Mouse (Mus musculus) midbrain, embryonic 14.5 days (tissue): ENCODE results near the gene Kyat1. TPM values are rescaled to one million over a fixed set of nuclear protein-coding genes. Genes with fewer than 3 reads are reported as not detected.

Source experiments
- ATAC-seq: fragments of 200-750 bp; cut with Nextera tagmentation; 2 replicates; pipeline ENCODE4 v1.8.0; 2017; ENCODE audit warnings: moderate number of reproducible peaks, moderate library complexity; ENCODE audit not compliant: low FRiP score, low TSS enrichment
- DNase-seq: peaks from one replicate; pipeline ENCODE4 v3.0.0-alpha.2; 2015
- H3K27ac ChIP-seq: fragments of 300-500 bp; sonication (generic); replicated peaks from 2 replicates; pipeline ENCODE4 v1.5.1; 2014; ENCODE audit warnings: mild to moderate bottlenecking, low read depth, low read length, moderate library complexity
- H3K27me3 ChIP-seq: fragments of 300-500 bp; sonication (generic); 2 replicates; pipeline ENCODE4 v1.6.1; 2014; ENCODE audit warnings: low read length, control low read depth, mixed read lengths; ENCODE audit not compliant: control insufficient read depth, insufficient read depth
- H3K36me3 ChIP-seq: fragments of 300-500 bp; sonication (generic); 2 replicates; pipeline ENCODE4 v1.6.1; 2014; ENCODE audit warnings: low read length, control low read depth; ENCODE audit not compliant: control insufficient read depth, insufficient read depth
- H3K4me1 ChIP-seq: fragments of 300-500 bp; sonication (generic); 2 replicates; pipeline ENCODE4 v1.6.1; 2014; ENCODE audit warnings: mild to moderate bottlenecking, antibody characterized with exemption, low read length, control low read depth; ENCODE audit not compliant: control insufficient read depth, insufficient read depth
- H3K4me2 ChIP-seq: fragments of 300-500 bp; sonication (generic); 2 replicates; pipeline ENCODE4 v1.6.1; 2014; ENCODE audit warnings: mild to moderate bottlenecking, low read length, moderate library complexity
- H3K4me3 ChIP-seq: fragments of 300-500 bp; sonication (generic); replicated peaks from 2 replicates; pipeline ENCODE4 v1.5.1; 2014; ENCODE audit warnings: low read depth, low read length
- H3K9ac ChIP-seq: fragments of 300-500 bp; sonication (generic); replicated peaks from 2 replicates; pipeline ENCODE4 v1.6.1; 2014; ENCODE audit warnings: mild to moderate bottlenecking, low read length, moderate library complexity
- H3K9me3 ChIP-seq: fragments of 300-500 bp; sonication (generic); 2 replicates; pipeline ENCODE4 v1.6.1; 2016; ENCODE audit warnings: low read length, control low read depth, mixed read lengths; ENCODE audit not compliant: control insufficient read depth
- WGBS: fragments of 180-500 bp; shearing (Covaris S2); extraction: QIAGEN DNeasy Blood & Tissue Kit; methylation state at CpG from one replicate; pipeline ENCODE4 v1.1.7; 2014; 5-methylcytosine and 5-hydroxymethylcytosine counted together
- polyA plus RNA-seq: library from polyadenylated mRNA; unstranded; fragments of >200 nt; fragmentation: Nextera tagmentation; extraction: Ambion mirVana; gene quantifications from 2 replicates; pipeline ENCODE4 v1.2.1, GENCODE M21; 2014

Gene Kyat1
- polyA plus RNA-seq, 1 experiment from 2014 or later, result 15.3 TPM

- Histone ChIP-seq H3K4me2 (no peak overlapping the region), H3K9me3 (no peaks in the 10 kb centered on the region), H3K36me3 (peaks cover 73% of the 10 kb centered on the region), H3K4me3 (no peak overlapping the region), H3K27ac (no peak overlapping the region), H3K27me3 (no peaks in the 10 kb centered on the region), H3K4me1 (peaks cover 1% of the 10 kb centered on the region; the same call in 1 of the 2 replicates), H3K9ac (no peak overlapping the region)
- DNase-seq, result no peak
- WGBS, result 83% methylated on average over 7 of the region's 7 CpGs
- ATAC-seq, result no peak
Measured at GRCm38 (mm10) chr2:30244595-30245178, 39.0 kb upstream of the Kyat1 start.

DNA sequence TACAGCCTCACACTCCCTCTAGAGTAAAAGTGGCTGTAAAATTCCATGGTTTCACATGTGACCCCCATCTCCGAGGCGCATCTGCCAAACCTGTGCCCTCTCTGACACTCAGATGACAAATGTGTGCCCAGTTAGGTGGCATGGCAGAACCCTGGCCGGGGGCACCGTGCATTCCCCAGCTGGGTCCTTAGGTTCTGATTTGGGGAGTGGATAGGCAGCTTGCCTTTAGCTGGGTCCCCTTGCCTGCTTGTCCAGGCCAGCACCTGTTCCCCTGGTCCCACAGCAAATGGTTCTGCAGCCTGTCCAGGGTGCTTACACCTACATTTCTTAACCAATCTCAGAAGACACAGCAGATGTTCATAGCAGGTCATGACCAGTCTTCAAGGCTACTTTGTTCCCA is 37.7 kb upstream of the Kyat1 start:
- no peak for ATAC-seq
- WGBS, result 96% methylated on average over 4 of the region's 4 CpGs
- no peak for DNase-seq
- H3K4me2 ChIP-seq, result no peak overlapping the region
- peaks cover 14% of the 10 kb centered on the region for H3K4me1 ChIP-seq
- H3K27me3 ChIP-seq, result no peaks in the 10 kb centered on the region
- H3K27ac ChIP-seq, result no peak overlapping the region
- no peak overlapping the region for H3K9ac ChIP-seq
- H3K36me3 ChIP-seq, result peaks cover 60% of the 10 kb centered on the region
- no peaks in the 10 kb centered on the region for H3K9me3 ChIP-seq
- no peak overlapping the region for H3K4me3 ChIP-seq

- Histone ChIP-seq H3K27ac (no peak overlapping the region), H3K27me3 (no peaks in the 10 kb centered on the region), H3K4me1 (peaks cover 14% of the 10 kb centered on the region), H3K4me3 (no peak overlapping the region), H3K4me2 (no peak overlapping the region), H3K9ac (no peak overlapping the region), H3K9me3 (no peaks in the 10 kb centered on the region), H3K36me3 (peaks cover 54% of the 10 kb centered on the region)
- no peak for ATAC-seq
- 45% methylated on average over 4 of the region's 4 CpGs for WGBS
- DNase-seq, result peak; percentile 33
Measured at GRCm38 (mm10) chr2:30242509-30242908, 36.9 kb upstream of the Kyat1 start.

GRCm38 (mm10) chr2:30240267-30240666 is 34.6 kb upstream of the Kyat1 start, which contains the start of gene Gm28035:
Gene Gm28035 (plus strand): TSS chr2:30240567.
- 83% methylated on average over 2 of the region's 2 CpGs for WGBS

DNA sequence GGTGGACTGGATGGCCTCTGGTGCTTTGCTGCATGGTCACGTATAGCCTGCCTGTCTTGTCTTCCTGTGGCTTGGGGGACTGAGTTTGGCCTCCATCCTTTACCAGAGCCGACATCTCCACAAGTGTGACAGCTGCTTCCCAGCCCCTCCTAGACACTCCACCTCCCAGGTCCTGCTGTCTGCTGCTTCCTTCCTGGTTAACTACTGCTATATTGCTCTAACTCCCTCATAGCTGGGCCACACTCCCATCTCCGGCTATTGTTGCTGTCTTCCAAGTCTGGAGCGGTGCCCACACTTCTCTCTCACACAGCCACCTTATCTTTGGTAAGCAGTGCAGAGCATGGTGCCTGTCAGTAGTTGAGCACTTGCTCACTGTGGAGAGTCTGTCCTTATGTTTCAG is 34.1 kb upstream of the Kyat1 start:
- Histone ChIP-seq H3K27me3 (no peaks in the 10 kb centered on the region), H3K4me3 (no peak overlapping the region), H3K36me3 (peaks cover 47% of the 10 kb centered on the region), H3K4me1 (peaks cover 14% of the 10 kb centered on the region), H3K9ac (no peak overlapping the region), H3K4me2 (peak overlapping the region; percentile 60; the same call in 1 of the 2 replicates), H3K9me3 (no peaks in the 10 kb centered on the region), H3K27ac (no peak overlapping the region)
- DNase-seq, result no peak
- no peak for ATAC-seq
- WGBS, result 94% methylated on average over 4 of the region's 4 CpGs

More at GRCm38 (mm10) chr2:30240267-30240666, 34.6 kb upstream of the Kyat1 start, which contains the start of gene Gm28035:
- no peaks in the 10 kb centered on the region for H3K27me3 ChIP-seq
- ATAC-seq (no peak), DNase-seq (no peak)
- H3K27ac ChIP-seq, result no peak within 1 kb of the TSS
- H3K9me3 ChIP-seq, result no peaks in the 10 kb centered on the region
- peaks cover 14% of the 10 kb centered on the region for H3K4me1 ChIP-seq
- H3K4me2 ChIP-seq, result peak within 1 kb of the TSS; percentile 60; the same call in 1 of the 2 replicates
- H3K4me3 ChIP-seq, result no peak within 1 kb of the TSS
- H3K36me3 ChIP-seq, result peaks cover 49% of the 10 kb centered on the region
- peak within 1 kb of the TSS; percentile 86; the same call in 1 of the 2 replicates for H3K9ac ChIP-seq

GRCm38 (mm10) chr2:30238906-30239465 is 33.3 kb upstream of the Kyat1 start:
- Histone ChIP-seq H3K36me3 (peaks cover 39% of the 10 kb centered on the region), H3K27ac (no peak overlapping the region), H3K9me3 (no peaks in the 10 kb centered on the region), H3K4me1 (peaks cover 14% of the 10 kb centered on the region), H3K27me3 (no peaks in the 10 kb centered on the region), H3K9ac (peak overlapping the region; percentile 86), H3K4me3 (peak overlapping the region; percentile 88), H3K4me2 (peak overlapping the region; percentile 60)
- DNase-seq (no peak), ATAC-seq (no peak)
- 79% methylated on average over 3 of the region's 3 CpGs for WGBS

- peak overlapping the region; percentile 88 for H3K4me3 ChIP-seq
- DNase-seq (peak; percentile 79), ATAC-seq (peak; percentile 88)
- H3K27ac ChIP-seq, result peak overlapping the region; percentile 93
- H3K4me2 ChIP-seq, result peak overlapping the region; percentile 60
- WGBS, result under 1% methylated on average over 37 of the region's 42 CpGs
- H3K36me3 ChIP-seq, result peaks cover 28% of the 10 kb centered on the region
- H3K9me3 ChIP-seq, result no peaks in the 10 kb centered on the region
- H3K27me3 ChIP-seq, result no peaks in the 10 kb centered on the region
- peaks cover 14% of the 10 kb centered on the region for H3K4me1 ChIP-seq
- peak overlapping the region; percentile 86 for H3K9ac ChIP-seq
Measured at GRCm38 (mm10) chr2:30237881-30238280, 32.2 kb upstream of the Kyat1 start.

GRCm38 (mm10) chr2:30237199-30237880 is 31.7 kb upstream of the Kyat1 start, which contains the start of gene Lrrc8a:
Gene Lrrc8a (plus strand): TSS chr2:30237715.
- peak within 1 kb of the TSS; percentile 86 for H3K9ac ChIP-seq
- peak; percentile 97 for ATAC-seq
- WGBS, result under 1% methylated on average over 67 of the region's 67 CpGs

More at GRCm38 (mm10) chr2:30237199-30237880, 31.7 kb upstream of the Kyat1 start, which contains the start of gene Lrrc8a:
- H3K9me3 ChIP-seq, result no peaks in the 10 kb centered on the region
- H3K4me2 ChIP-seq, result peak within 1 kb of the TSS; percentile 71
- no peaks in the 10 kb centered on the region for H3K27me3 ChIP-seq
- H3K27ac ChIP-seq, result peak within 1 kb of the TSS; percentile 93
- H3K4me3 ChIP-seq, result peak within 1 kb of the TSS; percentile 88
- DNase-seq, result peak; percentile 99
- peaks cover 14% of the 10 kb centered on the region for H3K4me1 ChIP-seq
- peaks cover 24% of the 10 kb centered on the region for H3K36me3 ChIP-seq
